Mouse (Mus musculus): ENCODE results near the gene Ptges2.

DNA sequence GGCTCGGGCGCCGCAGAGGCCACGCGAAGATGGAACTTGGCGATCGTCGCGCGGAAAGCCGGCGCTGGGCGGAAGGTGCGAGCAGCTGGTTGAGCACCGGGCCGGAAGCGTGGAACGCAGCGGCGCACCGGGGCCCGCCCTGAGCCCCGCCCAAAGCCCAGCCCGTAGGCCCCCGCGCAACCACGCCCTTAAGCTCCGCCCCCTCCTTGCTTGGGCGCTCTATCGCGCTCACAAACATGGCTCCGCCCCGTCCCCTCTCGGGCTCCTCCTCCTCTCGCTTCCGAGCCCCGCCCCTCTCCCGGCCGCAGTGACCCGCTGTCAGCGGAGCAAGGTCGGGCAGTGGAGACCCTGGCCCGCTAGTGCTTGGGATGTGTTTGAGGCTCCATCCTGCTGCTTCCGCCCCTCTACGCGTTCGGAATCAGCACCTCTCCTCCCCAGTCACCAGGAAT, 13.9 kb upstream of the Ptges2 start, which contains the start of gene 1110008P14Rik:
- TF ChIP-seq CTCF (IDR thresholded peaks at IDR 0.05; ENCODE audit: extremely low read depth, insufficient read depth, low read length) (no peak), POLR2A (IDR thresholded peaks at IDR 0.05; ENCODE audit: extremely low read depth, insufficient read depth, low read length) (peak; percentile 46; the same call in 1 of the 2 replicates)
